Mouse (Mus musculus) kidney, adult 11 months (tissue): ENCODE data around the gene Rnf39.

Experiments
- DNase-seq: peaks from one replicate; pipeline ENCODE4 v3.0.0; 2022

Gene Rnf39

DNA sequence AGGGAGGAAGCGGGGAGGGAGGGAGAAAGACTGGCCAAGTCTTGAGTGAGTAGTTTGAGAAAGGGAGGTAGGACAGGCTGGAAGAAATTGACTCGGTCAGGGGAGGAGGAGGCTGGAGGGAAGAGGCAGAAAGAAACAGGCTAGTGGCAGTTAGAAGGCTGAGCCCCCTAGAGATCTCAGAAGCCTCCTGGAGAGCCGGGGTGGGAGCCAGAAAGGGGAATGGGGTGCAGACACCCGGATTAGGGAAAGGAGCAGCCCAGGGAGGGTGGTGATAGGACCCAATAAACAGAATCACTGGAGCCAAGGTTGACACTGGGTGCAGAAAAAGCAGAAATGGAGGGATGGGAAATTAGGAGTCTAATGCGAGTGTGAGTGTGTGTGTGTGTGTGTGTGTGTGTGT, 973 bp downstream of the Rnf39 start:
- DNase-seq = no peak

DNA sequence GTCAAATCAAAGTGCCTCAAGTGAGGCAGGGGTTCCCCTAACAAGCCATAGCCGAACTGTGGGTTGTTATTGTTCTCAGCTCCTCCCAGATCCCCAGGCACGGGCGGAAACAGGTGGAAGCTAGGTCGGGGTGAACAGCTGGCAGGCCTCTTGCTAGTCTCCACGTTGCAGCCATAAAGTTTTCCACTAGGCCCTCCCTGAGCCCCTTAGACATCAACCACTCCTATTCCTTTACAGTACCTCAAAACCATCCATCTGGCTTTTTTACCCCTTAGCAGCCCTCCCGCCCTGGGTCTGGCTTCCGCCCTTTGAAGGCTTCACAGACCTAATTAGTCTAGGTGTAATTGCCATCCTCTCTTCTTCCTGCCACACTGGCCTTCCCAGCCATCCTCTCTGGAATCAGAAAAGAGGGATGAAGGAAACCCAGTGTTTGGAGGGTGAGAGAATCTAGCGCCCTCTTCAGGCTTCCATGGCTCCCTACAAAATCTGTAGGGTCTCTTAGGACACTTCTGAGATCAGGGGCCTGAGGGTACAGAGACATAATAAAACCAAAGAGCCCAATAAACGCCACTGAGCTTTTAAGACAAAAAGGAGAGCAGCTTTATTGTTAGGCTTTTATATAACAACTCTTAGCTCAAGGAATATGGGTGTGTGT, 1.5 kb downstream of the Rnf39 start:
- no peak for DNase-seq

GRCm38 (mm10) chr17:36947051-36947819, 4.5 kb downstream of the Rnf39 start:
- DNase-seq = peak; percentile 22

- DNase-seq = no peak
Measured at GRCm38 (mm10) chr17:36948286-36948685, 5.6 kb downstream of the Rnf39 start.

GRCm38 (mm10) chr17:36949265-36949664, 6.5 kb downstream of the Rnf39 start:
- no peak for DNase-seq

DNA sequence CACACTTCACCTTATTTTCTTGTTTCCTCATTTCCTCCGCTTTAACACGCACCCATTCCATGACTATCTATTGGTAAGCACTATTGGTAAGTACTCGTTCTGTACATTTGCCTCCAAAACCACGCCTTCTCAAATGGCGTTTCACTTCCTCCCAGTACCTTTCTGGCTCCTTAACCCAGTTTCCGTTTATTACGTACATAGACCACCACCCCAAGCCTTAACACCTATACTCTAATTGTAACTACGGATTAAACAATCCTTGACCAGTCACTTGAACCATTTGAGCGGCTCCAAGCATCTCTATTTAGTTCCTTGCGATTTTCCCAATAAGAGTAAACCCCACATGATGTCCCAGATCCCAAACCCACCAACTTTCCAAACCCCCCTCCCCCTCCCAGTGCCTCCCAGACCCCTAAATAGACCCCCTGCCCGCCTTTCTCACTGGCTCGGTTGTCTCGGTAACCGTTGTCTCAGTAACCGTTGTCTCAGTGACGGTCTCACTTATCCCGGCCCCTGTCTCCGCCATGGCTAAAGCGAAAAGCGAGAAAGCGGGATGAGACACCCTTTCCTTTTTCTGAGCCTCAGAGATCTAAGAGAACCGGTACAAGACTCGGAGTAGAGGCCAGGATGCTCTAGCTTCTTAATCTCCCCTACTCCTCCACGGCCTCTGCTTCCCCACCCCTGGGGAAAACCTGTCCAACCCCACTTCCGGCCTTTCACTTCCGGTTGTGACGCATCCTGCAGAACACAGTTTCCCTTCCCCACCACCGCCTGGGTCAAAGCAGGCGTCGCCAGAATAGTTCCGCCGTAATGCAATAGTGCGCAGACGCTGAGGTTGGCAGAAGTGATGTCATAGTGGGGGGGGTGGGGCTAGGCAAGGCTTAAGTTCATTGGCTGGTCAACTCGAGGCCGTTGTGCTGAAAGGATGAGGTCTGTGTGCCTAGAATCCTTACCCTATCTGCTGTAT, 8.5 kb downstream of the Rnf39 start, which contains the start of gene Ppp1r11:
Ppp1r11 (minus strand) TSS at position 761 of the 967 bp plus-strand sequence.
- peak; percentile 96 for DNase-seq

DNA sequence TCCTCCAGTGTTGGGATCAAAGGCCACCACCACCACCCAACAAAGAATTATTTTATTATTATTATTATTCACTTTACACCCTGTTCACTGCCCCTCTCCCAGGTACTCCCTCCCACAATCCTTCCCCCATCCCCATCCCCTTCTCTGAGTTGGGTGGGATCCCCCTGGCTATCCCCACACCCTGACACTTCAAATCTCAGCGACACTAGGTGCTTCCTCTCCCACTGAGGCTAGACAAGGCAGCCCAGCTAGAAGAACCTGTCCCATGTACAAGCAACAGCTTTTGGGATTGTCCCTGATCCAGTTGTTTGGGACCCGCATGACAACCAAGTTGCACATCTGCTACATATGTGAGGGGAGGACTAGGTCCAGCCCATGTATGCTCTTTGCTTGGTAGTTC, 9.9 kb downstream of the Rnf39 start:
- DNase-seq = no peak

DNA sequence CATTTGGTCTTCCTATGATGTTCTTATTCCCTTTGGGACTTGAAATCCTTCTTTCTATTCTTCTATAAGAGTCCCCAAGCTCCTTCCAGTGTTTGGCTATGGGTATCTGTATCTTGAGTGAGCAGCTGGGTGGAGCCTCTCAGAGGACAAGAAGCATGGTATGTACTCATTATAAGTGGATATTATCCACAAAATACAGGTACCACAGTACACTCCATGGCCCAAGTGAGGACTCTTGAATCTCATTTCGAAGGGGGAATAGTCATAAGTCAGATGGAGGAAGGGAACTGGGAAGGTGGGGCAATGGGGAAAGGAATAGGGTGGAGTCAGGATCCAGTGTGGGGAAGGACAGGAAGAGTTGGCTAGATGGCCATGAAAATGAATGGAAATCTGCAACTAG, 10.3 kb downstream of the Rnf39 start:
- no peak for DNase-seq

- DNase-seq = peak; percentile 95
Measured at GRCm38 (mm10) chr17:36957999-36958743, 15.5 kb downstream of the Rnf39 start, which contains the start of the genes Znrd1 and Znrd1as. TSS of gene Znrd1 (minus strand) at chr17:36958559. TSS of gene Znrd1as (plus strand) at chr17:36958592.

- no peak for DNase-seq
Measured at GRCm38 (mm10) chr17:36958884-36959283, 16.2 kb downstream of the Rnf39 start.

- DNase-seq = no peak
Measured at GRCm38 (mm10) chr17:36961125-36961524, 18.4 kb downstream of the Rnf39 start.

- no peak for DNase-seq
Measured at GRCm38 (mm10) chr17:36966875-36967274, 24.2 kb downstream of the Rnf39 start.

DNA sequence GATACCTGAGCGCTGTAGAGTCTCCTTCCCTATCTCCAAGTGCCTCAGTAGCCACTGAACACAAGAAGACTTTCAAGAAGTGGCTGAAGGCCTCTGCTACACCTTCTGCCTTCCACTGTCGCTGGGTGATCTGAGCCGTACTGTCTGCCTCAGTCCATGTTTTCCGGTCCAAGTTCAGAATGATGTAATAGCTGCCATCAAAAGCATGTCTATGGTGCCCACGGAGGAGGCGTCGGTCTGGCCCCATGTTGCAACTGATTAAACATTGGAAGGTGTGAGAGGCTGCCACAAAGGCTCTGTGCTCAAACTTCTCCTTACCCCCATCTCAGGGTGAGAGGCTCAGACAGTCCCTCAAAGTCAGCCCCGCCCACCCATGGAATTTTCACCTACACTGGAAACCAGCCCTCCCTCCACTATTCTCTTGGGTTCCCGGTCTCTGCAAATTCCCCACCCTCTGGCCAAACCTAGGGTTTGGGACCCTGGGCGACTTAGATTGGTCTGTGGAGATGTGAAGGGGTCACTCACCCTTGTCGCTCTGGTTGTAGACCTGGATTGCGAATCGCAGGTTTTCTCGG, 27.7 kb downstream of the Rnf39 start:
- DNase-seq = no peak

GRCm38 (mm10) chr17:36971172-36971850, 28.6 kb downstream of the Rnf39 start:
- DNase-seq = no peak

DNA sequence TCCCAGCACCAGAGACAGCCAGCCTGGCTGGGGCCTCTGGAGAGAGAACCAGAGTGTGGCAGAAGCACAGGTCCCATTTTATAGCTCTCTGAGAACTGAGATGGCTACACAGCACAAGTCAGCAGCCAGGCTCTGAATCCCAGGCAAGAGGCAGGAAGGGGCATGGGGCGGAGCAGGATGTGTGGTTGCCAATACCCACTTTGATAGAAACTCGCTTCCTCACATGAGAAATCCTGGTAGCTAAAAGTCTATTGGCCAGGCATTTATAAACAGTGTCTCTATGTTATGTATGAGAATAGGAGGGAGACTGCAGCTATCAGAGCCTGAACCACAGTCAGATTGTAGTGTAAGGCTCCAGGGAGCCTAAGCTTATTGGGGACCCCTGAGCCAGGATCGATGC, 30.1 kb downstream of the Rnf39 start:
- DNase-seq = no peak

GRCm38 (mm10) chr17:36973271-36973787, 30.6 kb downstream of the Rnf39 start:
- DNase-seq = no peak

- DNase-seq = no peak
Measured at GRCm38 (mm10) chr17:36981221-36981813, 38.6 kb downstream of the Rnf39 start, which contains the start of gene 2410137M14Rik. TSS of gene 2410137M14Rik (minus strand) at chr17:36981237.

GRCm38 (mm10) chr17:36981845-36982244, 39.1 kb downstream of the Rnf39 start:
- DNase-seq = no peak

DNA sequence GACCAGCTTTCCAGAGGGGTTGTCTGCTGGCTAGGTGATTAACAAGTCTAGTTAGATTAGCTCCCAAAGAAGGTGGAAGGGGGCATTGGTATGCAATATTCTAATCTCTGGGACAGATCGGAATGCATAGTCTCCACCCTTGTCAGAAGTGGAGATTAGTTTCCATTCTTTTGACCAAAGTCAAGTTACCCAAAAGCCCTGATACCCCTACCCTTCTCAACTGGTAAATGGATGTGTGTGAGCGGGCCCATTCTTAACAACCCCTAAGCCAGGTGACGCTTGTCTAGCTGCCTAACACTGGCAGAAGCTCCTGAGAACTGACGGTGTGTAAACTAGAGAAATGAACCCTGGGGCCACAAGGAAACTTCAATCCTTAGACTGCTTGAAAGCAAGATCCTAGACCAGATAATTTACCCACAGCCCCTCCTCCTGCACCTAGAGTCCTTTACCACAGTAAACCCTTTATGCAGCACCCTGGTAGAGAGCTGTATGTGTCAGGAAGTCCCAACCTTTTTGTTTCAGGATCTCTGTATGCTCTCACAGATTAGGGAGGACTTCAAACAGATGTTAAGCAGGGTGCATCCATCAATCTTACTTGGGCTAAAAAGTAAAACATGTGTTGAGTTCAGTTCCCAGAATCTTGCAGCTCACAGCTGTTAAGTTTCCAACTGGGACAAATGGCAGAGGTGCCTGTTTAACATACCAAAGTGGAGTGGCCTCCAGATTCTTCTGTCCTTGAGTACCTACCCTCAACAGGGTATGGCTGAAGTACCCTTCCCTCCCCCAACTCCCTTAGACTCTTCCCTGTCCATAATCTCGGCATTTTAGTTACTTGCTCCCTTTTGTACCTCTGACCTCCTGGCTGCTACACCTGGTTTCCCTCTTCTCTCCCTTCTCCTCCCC, 39.8 kb downstream of the Rnf39 start:
- no peak for DNase-seq
